ENCODE assay signal across 33 mouse cellular contexts in the genomic region with DNA sequence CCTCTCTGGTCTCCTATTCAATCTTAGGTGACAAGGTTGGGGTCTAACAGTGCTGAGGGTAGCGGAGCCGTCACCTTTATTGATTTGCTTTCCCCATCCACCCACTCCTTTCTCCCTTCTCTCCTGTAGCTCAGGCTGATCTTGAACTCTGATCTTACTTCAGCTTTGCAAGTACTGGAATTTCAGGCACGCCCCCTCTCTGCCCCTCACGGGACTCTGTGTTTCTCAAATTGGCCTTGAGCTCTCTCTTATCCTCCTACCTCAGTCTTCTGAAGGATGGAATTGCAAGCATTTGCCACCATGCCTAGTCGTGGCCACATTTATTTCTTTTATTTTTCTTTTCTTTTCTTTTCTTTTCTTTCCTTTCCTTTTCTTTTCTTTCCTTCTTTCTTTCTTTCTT. TPM values are rescaled to one million over a fixed set of nuclear protein-coding genes. Genes with fewer than 3 reads are reported as not detected.
A peak's percentile ranks its signal among the peaks of the same experiment; 100 is the strongest.
DNase-seq lines count a peak whose midpoint lies in the region; ATAC-seq lines count a peak whose summit lies in the region.
"Had no signal": no experiment of that assay in that cellular context is flagged by ENCODE, and none has a peak within 500 bp of the region (broad histone marks: within the 10 kb centered on the region; RNA-seq: fewer than 3 reads in every experiment).

No protein-coding gene starts in this region.

- H3K27me3 ChIP-seq in liver, embryonic 12.5 days (replicated peaks) = peaks cover 9% of the 10 kb centered on the region; the same call in 1 of the 2 replicates
- no peaks in the 10 kb centered on the region for H3K27me3 ChIP-seq in liver, embryonic 16.5 days (ENCODE audit: control insufficient read depth, insufficient read depth, low read depth, low read length)
- no peaks in the 10 kb centered on the region for H3K27me3 ChIP-seq in forebrain, embryonic 10.5 days (ENCODE audit: poor library complexity, severe bottlenecking)
- H3K27me3 ChIP-seq: heart, embryonic 13.5 days; Patski had no signal

- 71% methylated on average over 5 of the region's 5 CpGs for WGBS in liver, embryonic 12.5 days (ENCODE audit: insufficient replicate concordance)
- 68% methylated on average over 5 of the region's 5 CpGs for WGBS in liver, embryonic 16.5 days (ENCODE audit: insufficient replicate concordance)
- 88% methylated on average over 5 of the region's 5 CpGs for whole genome bisulfite sequencing in forebrain, embryonic 10.5 days

- peaks cover 31% of the 10 kb centered on the region for H3K4me1 ChIP-seq in liver, embryonic 12.5 days
- H3K4me1 ChIP-seq in liver, embryonic 16.5 days (ENCODE audit: control insufficient read depth, low read depth, low read length) = peaks cover 17% of the 10 kb centered on the region
- H3K4me1 ChIP-seq in forebrain, embryonic 10.5 days = peaks cover 4% of the 10 kb centered on the region; the same call in 1 of the 2 replicates

- DNase-seq in liver (no peak), ES-CJ7 (ENCODE audit: low read depth, low spot score) (peak; percentile 59), ZHBTc4 (ENCODE audit: low read depth, low spot score) (peak; percentile 56), MN1 (ENCODE audit: low spot score) (no peak)
- no peak for DNase-seq in forebrain, embryonic 10.5 days (ENCODE audit: extremely low spot score, low spot score)
- DNase-seq: adrenal gland, adult 8-10 months; adrenal gland, postnatal 25 days; cerebellum, adult 18-20 months; cerebellum, adult 9-10 months; cerebellum, postnatal 14 days; forebrain, postnatal 0 days; gastrocnemius, adult 2 months; gastrocnemius, postnatal 14 days; heart, postnatal 14 days had no signal

- no peak overlapping the region for H3K4me2 ChIP-seq in liver, embryonic 12.5 days
- H3K4me2 ChIP-seq in liver, embryonic 16.5 days (ENCODE audit: low read depth, low read length) = no peak overlapping the region
- H3K4me2 ChIP-seq: heart, embryonic 13.5 days; hindbrain, embryonic 14.5 days had no signal

- H3K9ac ChIP-seq in liver, embryonic 12.5 days = no peak overlapping the region
- H3K9ac ChIP-seq in liver, embryonic 16.5 days (ENCODE audit: low read depth, low read length) = no peak overlapping the region
- H3K9ac ChIP-seq: forebrain, postnatal 0 days; heart, embryonic 13.5 days; hindbrain, embryonic 14.5 days had no signal

- 0 out of 2 replicates have a peak, but pooled peaks cover 2% of the 10 kb centered on the region for H3K9me3 ChIP-seq in liver, embryonic 12.5 days (replicated peaks)
- no peaks in the 10 kb centered on the region; the same call in 1 of the 2 replicates for H3K9me3 ChIP-seq in liver, embryonic 16.5 days (replicated peaks; ENCODE audit: control insufficient read depth, low read length)
- no peaks in the 10 kb centered on the region for H3K9me3 ChIP-seq in forebrain, embryonic 10.5 days
- H3K9me3 ChIP-seq: heart, embryonic 10.5 days had no signal

- no peak overlapping the region for H3K4me3 ChIP-seq in liver, embryonic 12.5 days
- peak overlapping the region; percentile 31 for H3K4me3 ChIP-seq in liver, embryonic 16.5 days (ENCODE audit: low read depth, low read length)
- no peak overlapping the region for H3K4me3 ChIP-seq in forebrain, embryonic 10.5 days
- H3K4me3 ChIP-seq: gastrocnemius, adult 2 months; heart, adult 2 months; heart, embryonic 10.5 days; heart, embryonic 13.5 days had no signal

- H3K36me3 ChIP-seq in liver, embryonic 12.5 days = no peaks in the 10 kb centered on the region
- H3K36me3 ChIP-seq in liver, embryonic 16.5 days (ENCODE audit: control insufficient read depth, insufficient read depth) = no peaks in the 10 kb centered on the region
- no peaks in the 10 kb centered on the region for H3K36me3 ChIP-seq in forebrain, embryonic 10.5 days (replicated peaks)
- H3K36me3 ChIP-seq: heart, embryonic 10.5 days; heart, embryonic 13.5 days had no signal

- ATAC-seq in liver, embryonic 12.5 days = no peak
- ATAC-seq in liver, embryonic 16.5 days (ENCODE audit: low read depth) = no peak
- ATAC-seq: activated CD4-positive, CD25-positive, alpha-beta regulatory T cell, adult 4 months; CD4-positive, CD25-positive, alpha-beta regulatory T cell, adult 4 months; forebrain, embryonic 14.5 days; forebrain, postnatal 0 days; inflammation-experienced regulatory T-cells, adult 6 months; Patski had no signal

- peak overlapping the region; percentile 33; the same call in 1 of the 2 replicates for H3K27ac ChIP-seq in liver, embryonic 12.5 days
- peak overlapping the region; percentile 33; the same call in 1 of the 2 replicates for H3K27ac ChIP-seq in liver, embryonic 16.5 days (ENCODE audit: low read length)
- H3K27ac ChIP-seq in forebrain, embryonic 10.5 days = no peak overlapping the region
- H3K27ac ChIP-seq: gastrocnemius, adult 2 months; heart, adult 2 months; heart, embryonic 13.5 days; hindbrain, embryonic 14.5 days; hindbrain, postnatal 0 days had no signal

RNA-seq across cellular contexts. Expression of a gene that starts 54.4 kb away (rescaled TPM):
- polyA plus RNA-seq in liver, embryonic 12.5 days (2016; fragmentation: Nextera tagmentation; extraction: Ambion mirVana) = not detected in 2 replicates
- polyA plus RNA-seq in liver, embryonic 16.5 days (2015; fragmentation: Nextera tagmentation; extraction: Ambion mirVana) = not detected in 2 replicates
- polyA plus RNA-seq in forebrain, embryonic 10.5 days (2016; fragmentation: Nextera tagmentation; extraction: Ambion mirVana) = not detected in 2 replicates
- polyA plus RNA-seq: activated CD4-positive, CD25-positive, alpha-beta regulatory T cell, adult 4 months; C2C12; CD4-positive, CD25-positive, alpha-beta regulatory T cell, adult 4 months; embryonic facial prominence, embryonic 11.5 days; embryonic facial prominence, embryonic 14.5 days; forebrain, embryonic 11.5 days; forebrain, embryonic 14.5 days; forebrain, postnatal 0 days; frontal cortex, adult 2 months; heart, adult 2 months; heart, embryonic 10.5 days; heart, embryonic 13.5 days; heart, embryonic 16.5 days; hindbrain, embryonic 11.5 days; hindbrain, embryonic 14.5 days; Patski had no signal

RNA-seq across cellular contexts. Expression of a gene that starts 58.2 kb away (rescaled TPM):
- polyA plus RNA-seq in liver, embryonic 12.5 days (2016; fragmentation: Nextera tagmentation; extraction: Ambion mirVana) = 327 and 339 TPM in 2 replicates
- polyA plus RNA-seq in liver, embryonic 16.5 days (2015; fragmentation: Nextera tagmentation; extraction: Ambion mirVana) = 317 and 331 TPM in 2 replicates
- 71.3 and 72.0 TPM in 2 replicates for polyA plus RNA-seq in forebrain, embryonic 10.5 days (2016; fragmentation: Nextera tagmentation; extraction: Ambion mirVana)

Comparison
In these comparisons a context has a peak if more than half of its experiments do, and no peak if none do; other contexts are left out.
1. DNase-seq: peak in ES-CJ7 (single experiment) and ZHBTc4 (single experiment); none in liver (single experiment), forebrain, embryonic 10.5 days (single experiment) and MN1 (single experiment).